Mouse (Mus musculus): ENCODE results near the gene Kcnip4. TPM values are rescaled to one million over a fixed set of nuclear protein-coding genes. Genes with fewer than 3 reads are reported as not detected.

Gene Kcnip4
- total and polyA plus RNA-seq, 2 experiments from 2014 or later = 22.6 to 30.1 TPM

DNA sequence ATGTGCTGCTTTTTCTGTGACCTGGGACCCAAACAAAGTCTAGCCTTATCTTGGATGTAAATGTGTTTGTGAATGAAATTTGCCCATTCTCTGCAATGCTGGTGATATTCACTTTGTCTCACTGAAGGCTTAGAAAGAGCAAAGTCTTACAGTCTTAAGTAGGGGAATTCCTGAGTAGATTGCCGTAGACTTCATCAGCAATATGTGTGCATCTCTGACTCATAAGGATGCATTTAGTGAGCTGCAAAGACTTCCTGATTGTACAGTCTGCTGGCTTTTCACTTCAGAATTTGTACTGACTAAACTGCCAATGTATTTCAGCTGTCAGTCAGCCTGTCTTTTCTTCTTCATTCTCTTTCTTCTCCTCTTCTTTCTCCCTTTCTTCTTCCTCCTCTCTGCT lies 1102.8 kb downstream of the Kcnip4 start:
- TF ChIP-seq CTCF (IDR thresholded peaks at IDR 0.05) = no peak
- H3K4me1 ChIP-seq (ENCODE audit: insufficient read depth, low read length) = no peaks in the 10 kb centered on the region
- 86% methylated on average over 1 of the region's 1 CpGs for WGBS
- H3K4me2 ChIP-seq (ENCODE audit: low read depth, low read length, poor library complexity, severe bottlenecking) = no peak overlapping the region
- H3K9me3 ChIP-seq (ENCODE audit: low read length) = no peaks in the 10 kb centered on the region
- ATAC-seq (ENCODE audit: low FRiP score) (no peak), DNase-seq (ENCODE audit: low spot score) (no peak)
- H3K9ac ChIP-seq (replicated peaks; ENCODE audit: low read length, poor library complexity, severe bottlenecking) = no peak overlapping the region
- H3K36me3 ChIP-seq (ENCODE audit: insufficient read depth, low read length) = no peaks in the 10 kb centered on the region
- no peak overlapping the region for H3K27ac ChIP-seq (ENCODE audit: low read depth, low read length)
- no peaks in the 10 kb centered on the region for H3K27me3 ChIP-seq (ENCODE audit: insufficient read depth, low read length)
- no peak overlapping the region for H3K4me3 ChIP-seq (ENCODE audit: low read depth, low read length)

DNA sequence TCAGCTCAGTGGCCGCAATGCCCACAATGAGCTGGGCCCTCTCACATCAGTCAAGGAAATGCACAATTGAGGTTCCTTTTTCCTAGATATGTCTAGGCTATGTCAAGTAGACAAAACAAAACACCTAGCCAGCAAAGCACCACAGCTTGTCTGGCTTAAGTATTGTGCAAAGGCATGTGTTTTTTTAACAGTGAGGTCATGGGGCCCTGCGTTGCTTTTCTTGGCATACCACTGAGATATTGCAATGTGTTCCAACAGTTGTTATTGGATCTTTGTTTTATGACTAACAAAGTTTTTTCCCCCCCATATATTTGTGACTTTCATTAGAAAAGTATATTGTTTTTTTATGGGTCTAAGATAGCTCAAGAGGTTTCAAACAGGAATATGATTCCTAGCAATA lies 1105.0 kb downstream of the Kcnip4 start:
- Histone ChIP-seq H3K9me3 (ENCODE audit: low read length) (no peaks in the 10 kb centered on the region), H3K4me3 (ENCODE audit: low read depth, low read length) (no peak overlapping the region), H3K36me3 (ENCODE audit: insufficient read depth, low read length) (no peaks in the 10 kb centered on the region), H3K4me2 (ENCODE audit: low read depth, low read length, poor library complexity, severe bottlenecking) (no peak overlapping the region), H3K27me3 (ENCODE audit: insufficient read depth, low read length) (no peaks in the 10 kb centered on the region), H3K9ac (replicated peaks; ENCODE audit: low read length, poor library complexity, severe bottlenecking) (no peak overlapping the region), H3K27ac (ENCODE audit: low read depth, low read length) (no peak overlapping the region), H3K4me1 (ENCODE audit: insufficient read depth, low read length) (no peaks in the 10 kb centered on the region)
- no peak for DNase-seq (ENCODE audit: low spot score)
- TF ChIP-seq CTCF (IDR thresholded peaks at IDR 0.05) = no peak
- WGBS = 93% methylated on average over 2 of the region's 2 CpGs
- no peak for ATAC-seq (ENCODE audit: low FRiP score)

- Histone ChIP-seq H3K36me3 (ENCODE audit: insufficient read depth, low read length) (no peaks in the 10 kb centered on the region), H3K9ac (replicated peaks; ENCODE audit: low read length, poor library complexity, severe bottlenecking) (no peak overlapping the region), H3K4me3 (ENCODE audit: low read depth, low read length) (no peak overlapping the region), H3K4me2 (ENCODE audit: low read depth, low read length, poor library complexity, severe bottlenecking) (no peak overlapping the region), H3K4me1 (ENCODE audit: insufficient read depth, low read length) (no peaks in the 10 kb centered on the region), H3K9me3 (ENCODE audit: low read length) (no peaks in the 10 kb centered on the region), H3K27ac (ENCODE audit: low read depth, low read length) (no peak overlapping the region), H3K27me3 (ENCODE audit: insufficient read depth, low read length) (no peaks in the 10 kb centered on the region)
- DNase-seq (ENCODE audit: low spot score) (no peak), ATAC-seq (ENCODE audit: low FRiP score) (no peak)
- no peak for TF ChIP-seq CTCF (IDR thresholded peaks at IDR 0.05)
- WGBS = 96% methylated on average over 4 of the region's 4 CpGs
Observed at GRCm38 (mm10) chr5:48412261-48412660, 1112.4 kb downstream of the Kcnip4 start.

GRCm38 (mm10) chr5:48411462-48411861 lies 1113.2 kb downstream of the Kcnip4 start:
- H3K9ac ChIP-seq (replicated peaks; ENCODE audit: low read length, poor library complexity, severe bottlenecking) = no peak overlapping the region
- no peak overlapping the region for H3K4me3 ChIP-seq (ENCODE audit: low read depth, low read length)
- WGBS = 90% methylated on average over 4 of the region's 4 CpGs
- DNase-seq (ENCODE audit: low spot score) (no peak), ATAC-seq (ENCODE audit: low FRiP score) (no peak)
- no peak overlapping the region for H3K27ac ChIP-seq (ENCODE audit: low read depth, low read length)
- no peaks in the 10 kb centered on the region for H3K4me1 ChIP-seq (ENCODE audit: insufficient read depth, low read length)
- no peak for TF ChIP-seq CTCF (IDR thresholded peaks at IDR 0.05)
- H3K36me3 ChIP-seq (ENCODE audit: insufficient read depth, low read length) = no peaks in the 10 kb centered on the region
- H3K27me3 ChIP-seq (ENCODE audit: insufficient read depth, low read length) = no peaks in the 10 kb centered on the region
- no peak overlapping the region for H3K4me2 ChIP-seq (ENCODE audit: low read depth, low read length, poor library complexity, severe bottlenecking)
- no peaks in the 10 kb centered on the region for H3K9me3 ChIP-seq (ENCODE audit: low read length)

- Histone ChIP-seq H3K36me3 (ENCODE audit: insufficient read depth, low read length) (no peaks in the 10 kb centered on the region), H3K27ac (ENCODE audit: low read depth, low read length) (no peak overlapping the region), H3K9me3 (ENCODE audit: low read length) (no peaks in the 10 kb centered on the region), H3K4me3 (ENCODE audit: low read depth, low read length) (no peak overlapping the region), H3K27me3 (ENCODE audit: insufficient read depth, low read length) (no peaks in the 10 kb centered on the region), H3K4me2 (ENCODE audit: low read depth, low read length, poor library complexity, severe bottlenecking) (no peak overlapping the region), H3K4me1 (ENCODE audit: insufficient read depth, low read length) (no peaks in the 10 kb centered on the region), H3K9ac (replicated peaks; ENCODE audit: low read length, poor library complexity, severe bottlenecking) (no peak overlapping the region)
- DNase-seq (ENCODE audit: low spot score) (no peak), ATAC-seq (ENCODE audit: low FRiP score) (no peak)
- WGBS = 75% methylated on average over 5 of the region's 5 CpGs
- TF ChIP-seq CTCF (IDR thresholded peaks at IDR 0.05) = no peak
Observed at GRCm38 (mm10) chr5:48410348-48410747, 1114.4 kb downstream of the Kcnip4 start.

DNA sequence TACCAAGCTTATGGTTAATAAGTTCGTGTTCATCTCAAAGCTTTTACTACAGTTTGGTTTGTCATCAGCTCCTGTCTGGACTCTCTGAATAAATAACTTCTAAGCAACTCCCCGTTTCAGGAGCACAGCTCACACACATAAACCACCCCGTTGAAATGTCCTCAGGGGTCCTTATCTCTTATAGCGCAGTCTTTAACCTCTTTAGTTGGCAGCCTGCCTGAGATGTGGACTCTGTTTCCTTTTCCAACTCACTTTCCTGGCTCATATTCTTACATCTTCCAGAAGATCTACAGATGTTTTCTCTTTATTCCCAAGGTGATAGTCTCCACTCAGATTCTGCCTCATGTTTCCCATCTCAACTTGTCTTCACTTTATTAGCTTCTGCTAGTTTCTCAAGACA lies 1116.4 kb downstream of the Kcnip4 start:
- H3K4me2 ChIP-seq (ENCODE audit: low read depth, low read length, poor library complexity, severe bottlenecking) = no peak overlapping the region
- H3K9me3 ChIP-seq (ENCODE audit: low read length) = no peaks in the 10 kb centered on the region
- H3K4me3 ChIP-seq (ENCODE audit: low read depth, low read length) = no peak overlapping the region
- ATAC-seq (ENCODE audit: low FRiP score) = no peak
- H3K4me1 ChIP-seq (ENCODE audit: insufficient read depth, low read length) = no peaks in the 10 kb centered on the region
- no peaks in the 10 kb centered on the region for H3K27me3 ChIP-seq (ENCODE audit: insufficient read depth, low read length)
- no peak overlapping the region for H3K27ac ChIP-seq (ENCODE audit: low read depth, low read length)
- no peak for DNase-seq (ENCODE audit: low spot score)
- 84% methylated on average over 4 of the region's 4 CpGs for WGBS
- H3K9ac ChIP-seq (replicated peaks; ENCODE audit: low read length, poor library complexity, severe bottlenecking) = no peak overlapping the region
- TF ChIP-seq CTCF (IDR thresholded peaks at IDR 0.05) = no peak
- H3K36me3 ChIP-seq (ENCODE audit: insufficient read depth, low read length) = no peaks in the 10 kb centered on the region

Data from midbrain, postnatal 0 days (tissue).